Mouse (Mus musculus) heart, postnatal 0 days (tissue): ENCODE data around the gene Mars2.
A peak's percentile ranks its signal among the peaks of the same experiment; 100 is the strongest.

ENCODE experiments used
- CTCF ChIP-seq: IDR thresholded peaks from 2 replicates; pipeline ENCODE4 v1.5.1; 2016; ENCODE audit warnings: antibody characterized with exemption, control low read depth, low read depth
- EP300 ChIP-seq: IDR thresholded peaks from 2 replicates; pipeline ENCODE4 v1.6.1; 2016; ENCODE audit warnings: antibody characterized with exemption, low read depth

GRCm38 (mm10) chr1:55221352-55221751 is 15.6 kb upstream of the Mars2 start:
- TF ChIP-seq CTCF, result no peak
- 0 out of 2 replicates have a peak, but pooled peaks have one; percentile 25 for TF ChIP-seq EP300
